Mouse (Mus musculus) naive thymus-derived CD4-positive, alpha-beta T cell, adult 5 months (primary cell): Measurements from ENCODE around the gene Ltk. TPM values are rescaled to one million over a fixed set of nuclear protein-coding genes. Genes with fewer than 3 reads are reported as not detected.

ENCODE experiments used
- polyA plus RNA-seq: library from polyadenylated mRNA; unstranded; fragments of 100-300 nt; shearing (Covaris generic); gene quantifications from one replicate; pipeline ENCODE4 v1.2.1, GENCODE M21; 2017

Gene Ltk
- not detected for polyA plus RNA-seq

GRCm38 (mm10) chr2:119760251-119760650 is at the start of gene Ltk:
TSS of gene Ltk (minus strand) at chr2:119760431.

GRCm38 (mm10) chr2:119797279-119797783 is 37.1 kb upstream of the Ltk start, which contains the start of gene Tyro3:
TSS of gene Tyro3 (plus strand) at chr2:119797733.

GRCm38 (mm10) chr2:119787206-119787883 is 27.1 kb upstream of the Ltk start, which contains the start of gene Rpap1:
TSS of gene Rpap1 (minus strand) at chr2:119787537.

GRCm38 (mm10) chr2:119741581-119742411 is 18.4 kb downstream of the Ltk start, which contains the start of gene Itpka:
TSS of gene Itpka (plus strand) at chr2:119742337.

Other genes starting within 250 kb of the Ltk start
- gene Exd1, start 212.8 kb downstream of the Ltk start, polyA plus RNA-seq: 0.07 TPM
- 103 TPM for gene Chp1, start 212.7 kb downstream of the Ltk start, polyA plus RNA-seq
- gene Nusap1, start 142.1 kb downstream of the Ltk start, polyA plus RNA-seq: 0.68 TPM
- gene Oip5, start 142.0 kb downstream of the Ltk start, polyA plus RNA-seq: 0.93 TPM
- 9.8 TPM for gene Ndufaf1, start 97.6 kb downstream of the Ltk start, polyA plus RNA-seq
- gene Rtf1, start 85.4 kb downstream of the Ltk start, polyA plus RNA-seq: 94.2 TPM
- 0.25 TPM for gene Itpka, start 18.1 kb downstream of the Ltk start, polyA plus RNA-seq
- gene Rpap1, start 27.1 kb upstream of the Ltk start, polyA plus RNA-seq: 28.7 TPM
- gene Tyro3, start 37.3 kb upstream of the Ltk start, polyA plus RNA-seq: 3.2 TPM
- 46.6 TPM for gene Mga, start 136.8 kb upstream of the Ltk start, polyA plus RNA-seq
- gene Mapkbp1, start 212.3 kb upstream of the Ltk start, polyA plus RNA-seq: 4.1 TPM